Mouse (Mus musculus): ENCODE measurements around the gene Galnt3. TPM values are rescaled to one million over a fixed set of nuclear protein-coding genes. Genes with fewer than 3 reads are reported as not detected.

Galnt3 gene
- polyA plus RNA-seq, 2 experiments, result 0.52 to 0.70 TPM

GRCm38 (mm10) chr2:66158140-66158915, 33.5 kb upstream of the Galnt3 start:
- Histone ChIP-seq H3K9me3 (ENCODE audit: control insufficient read depth, low read length) (no peaks in the 10 kb centered on the region), H3K36me3 (replicated peaks; ENCODE audit: control insufficient read depth, insufficient read depth, low read depth) (no peaks in the 10 kb centered on the region), H3K9ac (replicated peaks) (no peak overlapping the region), H3K27me3 (ENCODE audit: control insufficient read depth, insufficient read depth, low read length) (no peaks in the 10 kb centered on the region), H3K4me1 (replicated peaks; ENCODE audit: control insufficient read depth in 2 of 2, insufficient read depth in 2 of 2, low read length in 1 of 2) (no peaks in the 10 kb centered on the region; a peak in 1 of 4 replicates), H3K4me3 (ENCODE audit: insufficient read depth in 1 of 2, low read depth in 2 of 2, low read length in 2 of 2) (no peak overlapping the region), H3K27ac (no peak overlapping the region), H3K4me2 (ENCODE audit: low read depth) (no peak overlapping the region)
- whole genome bisulfite sequencing (ENCODE audit: insufficient replicate concordance), result 48% methylated on average over 7 of the region's 7 CpGs
- DNase-seq (ENCODE audit: low read depth in 3 of 3, low spot score in 3 of 3) (no peak), ATAC-seq (ENCODE audit: insufficient read depth) (no peak)
- no peak for TF ChIP-seq CTCF (IDR thresholded peaks at IDR 0.05; ENCODE audit: low read depth)
- TF ChIP-seq EP300 (IDR thresholded peaks at IDR 0.05; ENCODE audit: low read depth), result no peak

GRCm38 (mm10) chr2:66151436-66151835, 26.6 kb upstream of the Galnt3 start:
- H3K4me2 ChIP-seq (ENCODE audit: low read depth), result no peak overlapping the region
- H3K4me1 ChIP-seq (replicated peaks; ENCODE audit: control insufficient read depth in 2 of 2, insufficient read depth in 2 of 2, low read length in 1 of 2), result no peaks in the 10 kb centered on the region
- ATAC-seq (ENCODE audit: insufficient read depth), result no peak
- no peaks in the 10 kb centered on the region for H3K9me3 ChIP-seq (ENCODE audit: control insufficient read depth, low read length)
- DNase-seq (ENCODE audit: low read depth in 3 of 3, low spot score in 3 of 3), result no peak
- no peak for TF ChIP-seq EP300 (IDR thresholded peaks at IDR 0.05; ENCODE audit: low read depth)
- no peak for TF ChIP-seq CTCF (IDR thresholded peaks at IDR 0.05; ENCODE audit: low read depth)
- no peaks in the 10 kb centered on the region for H3K36me3 ChIP-seq (replicated peaks; ENCODE audit: control insufficient read depth, insufficient read depth, low read depth)
- no peak overlapping the region for H3K9ac ChIP-seq (replicated peaks)
- 48% methylated on average over 2 of the region's 2 CpGs for WGBS (ENCODE audit: insufficient replicate concordance)
- H3K4me3 ChIP-seq (ENCODE audit: insufficient read depth in 1 of 2, low read depth in 2 of 2, low read length in 2 of 2), result no peak overlapping the region
- no peak overlapping the region for H3K27ac ChIP-seq
- no peaks in the 10 kb centered on the region for H3K27me3 ChIP-seq (ENCODE audit: control insufficient read depth, insufficient read depth, low read length)

- Histone ChIP-seq H3K36me3 (replicated peaks; ENCODE audit: control insufficient read depth, insufficient read depth, low read depth) (no peaks in the 10 kb centered on the region), H3K4me1 (replicated peaks; ENCODE audit: control insufficient read depth in 2 of 2, insufficient read depth in 2 of 2, low read length in 1 of 2) (no peaks in the 10 kb centered on the region), H3K27ac (no peak overlapping the region), H3K9ac (replicated peaks) (no peak overlapping the region), H3K27me3 (ENCODE audit: control insufficient read depth, insufficient read depth, low read length) (no peaks in the 10 kb centered on the region), H3K4me3 (ENCODE audit: insufficient read depth in 1 of 2, low read depth in 2 of 2, low read length in 2 of 2) (no peak overlapping the region), H3K4me2 (ENCODE audit: low read depth) (no peak overlapping the region), H3K9me3 (ENCODE audit: control insufficient read depth, low read length) (no peaks in the 10 kb centered on the region)
- no peak for ATAC-seq (ENCODE audit: insufficient read depth)
- no peak for DNase-seq (ENCODE audit: low read depth in 3 of 3, low spot score in 3 of 3)
- no peak for TF ChIP-seq CTCF (IDR thresholded peaks at IDR 0.05; ENCODE audit: low read depth)
- TF ChIP-seq EP300 (IDR thresholded peaks at IDR 0.05; ENCODE audit: low read depth), result no peak
- WGBS (ENCODE audit: insufficient replicate concordance), result 52% methylated on average over 3 of the region's 3 CpGs
Observed at GRCm38 (mm10) chr2:66150531-66150930, 25.7 kb upstream of the Galnt3 start.

- ATAC-seq (ENCODE audit: insufficient read depth) (no peak), DNase-seq (ENCODE audit: low read depth in 3 of 3, low spot score in 3 of 3) (no peak)
- WGBS (ENCODE audit: insufficient replicate concordance), result 54% methylated on average over 10 of the region's 10 CpGs
- no peaks in the 10 kb centered on the region for H3K4me1 ChIP-seq (replicated peaks; ENCODE audit: control insufficient read depth in 2 of 2, insufficient read depth in 2 of 2, low read length in 1 of 2)
- no peak for TF ChIP-seq EP300 (IDR thresholded peaks at IDR 0.05; ENCODE audit: low read depth)
- TF ChIP-seq CTCF (IDR thresholded peaks at IDR 0.05; ENCODE audit: low read depth), result no peak
- no peak overlapping the region for H3K9ac ChIP-seq (replicated peaks)
- H3K9me3 ChIP-seq (ENCODE audit: control insufficient read depth, low read length), result no peaks in the 10 kb centered on the region
- H3K27me3 ChIP-seq (ENCODE audit: control insufficient read depth, insufficient read depth, low read length), result no peaks in the 10 kb centered on the region
- H3K4me2 ChIP-seq (ENCODE audit: low read depth), result no peak overlapping the region
- H3K4me3 ChIP-seq (ENCODE audit: insufficient read depth in 1 of 2, low read depth in 2 of 2, low read length in 2 of 2), result no peak overlapping the region
- H3K36me3 ChIP-seq (replicated peaks; ENCODE audit: control insufficient read depth, insufficient read depth, low read depth), result no peaks in the 10 kb centered on the region
- no peak overlapping the region for H3K27ac ChIP-seq
Observed at GRCm38 (mm10) chr2:66148654-66149230, 23.9 kb upstream of the Galnt3 start.

GRCm38 (mm10) chr2:66146473-66146872, 21.7 kb upstream of the Galnt3 start:
- Histone ChIP-seq H3K4me3 (ENCODE audit: insufficient read depth in 1 of 2, low read depth in 2 of 2, low read length in 2 of 2) (no peak overlapping the region), H3K27me3 (ENCODE audit: control insufficient read depth, insufficient read depth, low read length) (no peaks in the 10 kb centered on the region), H3K36me3 (replicated peaks; ENCODE audit: control insufficient read depth, insufficient read depth, low read depth) (no peaks in the 10 kb centered on the region), H3K9me3 (ENCODE audit: control insufficient read depth, low read length) (no peaks in the 10 kb centered on the region), H3K9ac (replicated peaks) (no peak overlapping the region), H3K27ac (no peak overlapping the region), H3K4me1 (replicated peaks; ENCODE audit: control insufficient read depth in 2 of 2, insufficient read depth in 2 of 2, low read length in 1 of 2) (no peaks in the 10 kb centered on the region; a peak in 1 of 4 replicates), H3K4me2 (ENCODE audit: low read depth) (no peak overlapping the region)
- WGBS (ENCODE audit: insufficient replicate concordance), result 48% methylated on average over 4 of the region's 4 CpGs
- ATAC-seq (ENCODE audit: insufficient read depth), result no peak
- TF ChIP-seq EP300 (IDR thresholded peaks at IDR 0.05; ENCODE audit: low read depth), result no peak
- no peak for TF ChIP-seq CTCF (IDR thresholded peaks at IDR 0.05; ENCODE audit: low read depth)
- DNase-seq (ENCODE audit: low read depth in 3 of 3, low spot score in 3 of 3), result no peak
